Mouse (Mus musculus) kidney, embryonic 16.5 days (tissue): ENCODE measurements around the gene Coq4. TPM values are rescaled to one million over a fixed set of nuclear protein-coding genes. Genes with fewer than 3 reads are reported as not detected.

Experiments
- ATAC-seq: fragments of 200-750 bp; cut with Nextera tagmentation; 2 replicates; pipeline ENCODE4 v1.8.0; 2017; ENCODE audit warnings: moderate TSS enrichment; ENCODE audit not compliant: low FRiP score, low TSS enrichment
- H3K27ac ChIP-seq: fragments of 300-500 bp; sonication (generic); 2 replicates; pipeline ENCODE4 v1.5.1; 2014; ENCODE audit warnings: low read length
- H3K27me3 ChIP-seq: fragments of 300-500 bp; sonication (generic); 2 replicates; pipeline ENCODE4 v1.6.1; 2014; ENCODE audit warnings: low read length, control low read depth, mixed read lengths; ENCODE audit not compliant: insufficient read depth
- H3K36me3 ChIP-seq: fragments of 300-500 bp; sonication (generic); 2 replicates; pipeline ENCODE4 v1.6.1; 2014; ENCODE audit warnings: low read length, control low read depth, mixed read lengths; ENCODE audit not compliant: insufficient read depth
- H3K4me1 ChIP-seq: fragments of 300-500 bp; sonication (generic); 2 replicates; pipeline ENCODE4 v1.6.1; 2014; ENCODE audit warnings: low read length, control low read depth, mixed read lengths; ENCODE audit not compliant: insufficient read depth
- H3K4me2 ChIP-seq: fragments of 300-500 bp; sonication (generic); replicated peaks from 2 replicates; pipeline ENCODE4 v1.6.1; 2014; ENCODE audit warnings: low read depth, low read length
- H3K4me3 ChIP-seq: fragments of 300-500 bp; sonication (generic); 2 replicates; pipeline ENCODE4 v1.5.1; 2014; ENCODE audit warnings: mild to moderate bottlenecking, low read length
- H3K9ac ChIP-seq: fragments of 300-500 bp; sonication (generic); replicated peaks from 2 replicates; pipeline ENCODE4 v1.6.1; 2014; ENCODE audit warnings: low read length
- H3K9me3 ChIP-seq: fragments of 300-500 bp; sonication (generic); 2 replicates; pipeline ENCODE4 v1.6.1; 2016; ENCODE audit warnings: low read length, control low read depth
- WGBS: fragments of 180-500 bp; shearing (Covaris S2); extraction: QIAGEN DNeasy Blood & Tissue Kit; methylation state at CpG from one replicate; pipeline ENCODE4 v1.1.7; 2014; 5-methylcytosine and 5-hydroxymethylcytosine counted together
- polyA plus RNA-seq: library from polyadenylated mRNA; unstranded; fragments of >200 nt; fragmentation: Nextera tagmentation; extraction: Ambion mirVana; gene quantifications from 2 replicates; pipeline ENCODE4 v1.2.1, GENCODE M21; 2015

Gene Coq4
- 44.7 and 46.1 TPM in 2 replicates for polyA plus RNA-seq

- Histone ChIP-seq H3K9ac (peak within 1 kb of the TSS; percentile 88), H3K4me3 (peak within 1 kb of the TSS; percentile 93), H3K4me2 (peak within 1 kb of the TSS; percentile 79), H3K4me1 (peaks cover 13% of the 10 kb centered on the region), H3K9me3 (no peaks in the 10 kb centered on the region), H3K27ac (peak within 1 kb of the TSS; percentile 82), H3K36me3 (peaks cover 50% of the 10 kb centered on the region), H3K27me3 (no peaks in the 10 kb centered on the region)
- ATAC-seq, result peak; percentile 92
- WGBS, result 2% methylated on average over 31 of the region's 31 CpGs
Observed at GRCm38 (mm10) chr2:29787104-29787917, at the start of gene Coq4. Gene Coq4 (plus strand): TSS chr2:29787493.

GRCm38 (mm10) chr2:29738799-29739198 lies 48.5 kb upstream of the Coq4 start:
- peaks cover 42% of the 10 kb centered on the region for H3K36me3 ChIP-seq

GRCm38 (mm10) chr2:29739368-29739767 lies 47.9 kb upstream of the Coq4 start:
- Histone ChIP-seq H3K9me3 (no peaks in the 10 kb centered on the region), H3K4me1 (no peaks in the 10 kb centered on the region), H3K36me3 (peaks cover 37% of the 10 kb centered on the region), H3K27ac (no peak overlapping the region), H3K27me3 (no peaks in the 10 kb centered on the region), H3K9ac (no peak overlapping the region), H3K4me3 (no peak overlapping the region), H3K4me2 (no peak overlapping the region)
- no peak for ATAC-seq
- 60% methylated on average over 5 of the region's 5 CpGs for WGBS

More at GRCm38 (mm10) chr2:29738799-29739198, 48.5 kb upstream of the Coq4 start:
- Histone ChIP-seq H3K4me2 (no peak overlapping the region), H3K4me1 (no peaks in the 10 kb centered on the region), H3K9ac (no peak overlapping the region), H3K9me3 (no peaks in the 10 kb centered on the region), H3K27ac (no peak overlapping the region), H3K27me3 (no peaks in the 10 kb centered on the region), H3K4me3 (no peak overlapping the region)
- WGBS, result 73% methylated on average over 4 of the region's 4 CpGs
- no peak for ATAC-seq

DNA sequence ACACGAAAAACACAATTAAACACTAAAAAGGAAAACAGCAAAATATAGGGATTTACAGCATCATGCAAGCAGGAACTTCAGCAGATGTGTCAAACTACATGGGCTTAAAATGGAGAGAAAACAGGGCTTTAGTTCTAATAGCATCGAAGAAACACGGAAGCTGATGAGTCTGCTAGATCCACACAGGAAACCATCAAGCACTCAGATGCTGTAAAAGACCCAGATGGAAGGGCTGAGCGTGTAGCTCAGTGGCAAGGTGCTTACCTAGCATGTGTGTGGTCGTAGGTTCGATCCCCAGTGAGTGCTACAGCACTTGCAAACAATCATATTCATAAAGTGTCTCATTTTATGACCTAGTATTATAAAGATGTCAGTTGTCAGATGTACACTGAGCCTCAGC lies 46.1 kb upstream of the Coq4 start:
- Histone ChIP-seq H3K9ac (no peak overlapping the region), H3K4me2 (no peak overlapping the region), H3K4me1 (no peaks in the 10 kb centered on the region), H3K27ac (no peak overlapping the region), H3K36me3 (peaks cover 25% of the 10 kb centered on the region), H3K9me3 (no peaks in the 10 kb centered on the region), H3K27me3 (peaks cover 6% of the 10 kb centered on the region), H3K4me3 (no peak overlapping the region)
- 94% methylated on average over 6 of the region's 6 CpGs for WGBS
- no peak for ATAC-seq

GRCm38 (mm10) chr2:29744256-29744655 lies 43.0 kb upstream of the Coq4 start:
- Histone ChIP-seq H3K36me3 (peaks cover 4% of the 10 kb centered on the region; the same call in 1 of the 2 replicates), H3K4me2 (no peak overlapping the region), H3K4me3 (no peak overlapping the region), H3K4me1 (no peaks in the 10 kb centered on the region), H3K27me3 (peaks cover 22% of the 10 kb centered on the region), H3K27ac (no peak overlapping the region), H3K9me3 (no peaks in the 10 kb centered on the region), H3K9ac (no peak overlapping the region)
- 72% methylated on average over 6 of the region's 6 CpGs for WGBS
- no peak for ATAC-seq

GRCm38 (mm10) chr2:29747188-29747782 lies 40.0 kb upstream of the Coq4 start:
- peak; percentile 46; the same call in 1 of the 2 replicates for ATAC-seq
- peak overlapping the region; percentile 56 for H3K9ac ChIP-seq
- 2% methylated on average over 50 of the region's 50 CpGs for WGBS

DNA sequence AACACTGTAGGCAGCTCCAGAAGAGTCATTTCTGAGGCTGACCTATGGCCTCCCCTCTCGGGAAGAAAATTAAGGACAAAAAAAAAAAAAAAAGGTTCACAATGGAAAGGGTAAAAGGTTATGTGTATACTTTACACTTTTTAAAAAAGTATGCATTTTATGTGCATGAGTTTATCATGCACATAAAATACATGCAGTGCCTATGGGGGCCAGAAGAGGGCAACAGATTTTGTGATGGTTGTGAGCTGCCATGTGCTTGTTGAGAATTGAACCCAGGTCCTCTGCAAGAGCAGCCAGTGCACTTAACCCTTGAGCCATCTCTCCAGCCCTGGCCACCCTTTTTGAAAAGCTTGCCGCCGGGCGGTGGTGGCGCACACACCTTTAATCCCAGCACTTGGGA lies 39.4 kb upstream of the Coq4 start:
- no peaks in the 10 kb centered on the region for H3K9me3 ChIP-seq
- peaks cover 7% of the 10 kb centered on the region; the same call in 1 of the 2 replicates for H3K4me1 ChIP-seq
- no peak overlapping the region for H3K27ac ChIP-seq
- peaks cover 49% of the 10 kb centered on the region for H3K27me3 ChIP-seq
- peak overlapping the region; percentile 61; the same call in 1 of the 2 replicates for H3K4me2 ChIP-seq
- H3K36me3 ChIP-seq, result no peaks in the 10 kb centered on the region
- no peak overlapping the region for H3K4me3 ChIP-seq
- no peak for ATAC-seq
- 63% methylated on average over 5 of the region's 5 CpGs for WGBS
- H3K9ac ChIP-seq, result no peak overlapping the region

More at GRCm38 (mm10) chr2:29747188-29747782, 40.0 kb upstream of the Coq4 start:
- Histone ChIP-seq H3K27ac (no peak overlapping the region), H3K4me3 (peak overlapping the region; percentile 39), H3K4me1 (peaks cover 7% of the 10 kb centered on the region; the same call in 1 of the 2 replicates), H3K4me2 (peak overlapping the region; percentile 61), H3K9me3 (no peaks in the 10 kb centered on the region), H3K36me3 (no peaks in the 10 kb centered on the region), H3K27me3 (peaks cover 43% of the 10 kb centered on the region)

- no peak for ATAC-seq
- Histone ChIP-seq H3K9ac (no peak overlapping the region), H3K4me1 (peaks cover 7% of the 10 kb centered on the region; the same call in 1 of the 2 replicates), H3K27ac (no peak overlapping the region), H3K9me3 (no peaks in the 10 kb centered on the region), H3K4me3 (no peak overlapping the region), H3K4me2 (no peak overlapping the region), H3K27me3 (peaks cover 54% of the 10 kb centered on the region), H3K36me3 (no peaks in the 10 kb centered on the region)
- WGBS, result 86% methylated on average over 4 of the region's 4 CpGs
Observed at GRCm38 (mm10) chr2:29748499-29748898, 38.8 kb upstream of the Coq4 start.

- 3% methylated on average over 28 of the region's 28 CpGs for WGBS
- ATAC-seq, result peak; percentile 83
- Histone ChIP-seq H3K4me2 (peak within 1 kb of the TSS; percentile 59), H3K4me3 (peak within 1 kb of the TSS; percentile 35), H3K9ac (peak within 1 kb of the TSS; percentile 60), H3K27me3 (peaks cover 45% of the 10 kb centered on the region), H3K27ac (peak within 1 kb of the TSS; percentile 77), H3K36me3 (no peaks in the 10 kb centered on the region), H3K4me1 (peaks cover 7% of the 10 kb centered on the region; the same call in 1 of the 2 replicates), H3K9me3 (no peaks in the 10 kb centered on the region)
Observed at GRCm38 (mm10) chr2:29751497-29751896, 35.8 kb upstream of the Coq4 start, which contains the start of gene Gm13420. Gene Gm13420 (minus strand): TSS chr2:29751685.
